Mouse (Mus musculus) monocyte, adult 2 months (primary cell): ENCODE data around the gene Flad1.

ENCODE experiments used
- DNase-seq, 2 experiments: peaks; one replicate each; pipeline ENCODE4 v3.0.0; 2022; ENCODE audit warnings: low spot score in 2 of 2, low read depth in 1 of 2

Flad1 gene

DNA sequence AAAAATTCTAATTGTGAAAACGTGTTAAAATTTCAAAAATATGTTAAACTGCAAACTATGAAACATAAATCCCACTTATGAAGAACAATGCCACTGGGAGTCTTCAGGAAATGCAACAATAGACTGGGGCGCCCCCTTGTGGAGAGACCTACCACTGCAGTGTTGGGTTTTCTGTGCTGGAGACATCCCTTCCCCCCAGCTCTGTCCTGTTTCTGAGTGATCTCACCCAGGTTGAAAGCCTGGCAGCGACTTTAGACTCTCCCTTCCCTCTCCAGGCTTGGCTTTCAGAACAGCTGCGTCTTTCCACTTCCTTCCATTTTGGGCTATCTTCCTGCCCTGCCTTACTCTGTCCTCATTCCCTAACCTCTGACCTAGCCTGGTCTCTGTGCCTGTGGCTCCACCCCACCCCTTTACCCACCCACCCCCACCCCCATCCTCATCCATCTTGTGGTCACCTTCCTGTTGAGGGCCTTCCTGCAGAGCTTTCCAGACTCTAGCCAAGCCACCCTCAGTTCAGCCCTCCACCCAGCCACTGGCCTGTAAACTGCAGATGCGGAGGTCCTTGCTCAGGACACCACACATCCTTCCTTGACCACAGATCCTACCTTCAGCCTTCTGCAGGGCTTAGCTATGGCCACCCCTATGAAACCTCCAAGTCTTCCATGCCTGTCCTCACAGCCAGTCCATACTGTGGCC lies 56.7 kb downstream of the Flad1 start:
- peak; percentile 49 to 65 for DNase-seq

DNA sequence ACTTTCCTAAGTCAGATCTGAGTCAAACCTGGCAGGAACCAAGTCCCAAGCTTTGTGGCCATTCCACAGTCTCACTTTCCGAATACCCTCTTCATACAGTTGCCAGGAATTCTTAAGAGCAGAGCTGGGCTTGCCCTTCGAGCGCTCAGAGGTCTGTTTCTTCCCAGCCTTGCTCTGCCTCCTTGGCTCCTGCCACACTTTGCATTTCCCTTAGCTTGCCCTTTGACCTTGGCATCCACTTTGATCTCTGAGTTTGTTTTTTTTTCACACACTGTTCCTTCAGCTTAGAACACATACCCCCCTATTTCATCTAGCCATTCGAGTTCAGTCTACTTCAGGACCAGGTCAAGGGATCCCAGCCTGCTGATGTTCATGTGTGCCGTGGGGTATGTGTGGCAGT lies 60.4 kb downstream of the Flad1 start:
- no peak for DNase-seq
